Mouse (Mus musculus) adrenal gland, postnatal 10 days (tissue): ENCODE measurements around the gene Ier5. TPM values are rescaled to one million over a fixed set of nuclear protein-coding genes. Genes with fewer than 3 reads are reported as not detected.

Experiments used
- DNase-seq: peaks from one replicate; pipeline ENCODE4 v3.0.0; 2021; ENCODE audit warnings: mixed read lengths
- total RNA-seq, 2 experiments: library from RNA; stranded (reverse); gene quantifications; 2 replicates each; pipeline ENCODE4 v1.2.3; 2021

Gene Ier5
- total RNA-seq, 2 experiments from 2014 or later: 10.8 to 12.6 TPM

- DNase-seq: no peak
These were observed 45.0 kb downstream of the Ier5 start for GRCm38 (mm10) chr1:155054366-155054965.

DNA sequence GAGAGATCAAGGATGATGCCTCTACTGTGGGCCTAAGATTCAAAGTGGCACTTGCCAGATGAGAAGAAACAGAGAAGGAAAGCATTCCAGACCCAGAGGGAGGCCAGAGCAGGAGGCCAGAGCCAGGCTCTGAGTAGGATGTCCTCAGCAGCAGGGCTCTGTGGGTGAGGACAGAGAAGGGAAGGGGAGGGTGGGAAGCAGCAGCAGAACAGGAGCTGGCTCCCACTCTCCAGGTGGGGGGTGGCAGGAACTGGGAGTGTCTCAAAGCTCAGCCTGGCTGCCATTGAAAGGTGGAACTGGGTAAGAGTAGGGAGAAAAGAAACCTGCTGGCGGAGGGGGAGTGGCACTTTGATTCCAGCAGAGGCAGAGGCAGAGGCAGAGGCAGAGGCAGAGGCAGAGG, 46.1 kb downstream of the Ier5 start:
- no peak for DNase-seq

DNA sequence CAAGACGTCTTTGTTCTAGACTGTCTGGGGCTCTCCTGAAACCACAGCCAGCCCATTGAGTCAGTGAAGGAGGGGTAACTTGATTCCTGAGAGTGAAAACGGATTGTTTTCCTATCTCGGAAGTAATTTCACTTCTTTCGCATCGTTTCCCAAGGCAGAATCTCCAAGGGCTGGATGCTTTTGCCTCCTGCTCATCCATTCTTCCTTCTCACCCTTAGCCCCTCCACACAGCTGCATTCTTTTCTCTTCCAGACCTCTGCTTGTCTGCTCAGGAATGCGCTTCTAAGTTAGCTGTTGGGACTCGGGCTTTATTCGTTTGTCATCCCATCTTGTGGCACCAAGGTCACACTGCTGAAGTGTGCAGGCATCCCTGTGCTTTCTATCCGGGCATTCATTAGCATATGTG, 46.7 kb downstream of the Ier5 start:
- no peak for DNase-seq

DNA sequence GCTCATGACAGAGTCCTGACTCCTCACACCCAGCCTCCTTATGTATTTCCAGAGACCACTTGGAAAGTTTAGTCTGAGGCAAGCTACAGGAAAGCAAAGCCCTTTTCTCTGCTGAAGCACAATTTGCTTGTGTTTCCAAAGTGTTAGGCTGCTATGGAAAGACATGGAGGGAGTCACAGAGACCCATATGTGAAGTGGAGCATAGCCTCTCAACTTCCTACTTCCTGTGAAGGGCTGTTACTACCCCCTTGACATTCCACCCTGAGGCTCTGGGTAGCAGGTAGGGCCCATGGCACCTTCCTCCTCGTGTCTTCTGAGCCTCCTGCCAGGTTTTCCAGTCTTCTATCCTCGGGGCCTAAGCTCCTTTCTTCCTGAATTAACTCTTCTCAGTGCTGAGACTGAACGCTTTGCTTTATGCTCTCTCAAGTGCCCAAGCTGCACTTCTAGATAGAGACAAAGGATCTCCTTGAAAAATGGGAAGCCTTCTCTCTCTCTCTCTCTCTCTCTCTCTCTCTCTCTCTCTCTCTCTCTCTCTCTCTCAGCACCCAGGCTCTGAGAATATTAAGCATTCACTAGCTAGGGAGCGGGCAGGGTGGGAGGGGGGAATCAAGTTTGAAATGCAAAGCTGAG, 47.2 kb downstream of the Ier5 start:
- no peak for DNase-seq

GRCm38 (mm10) chr1:155051701-155052127, 47.7 kb downstream of the Ier5 start:
- DNase-seq: no peak

DNA sequence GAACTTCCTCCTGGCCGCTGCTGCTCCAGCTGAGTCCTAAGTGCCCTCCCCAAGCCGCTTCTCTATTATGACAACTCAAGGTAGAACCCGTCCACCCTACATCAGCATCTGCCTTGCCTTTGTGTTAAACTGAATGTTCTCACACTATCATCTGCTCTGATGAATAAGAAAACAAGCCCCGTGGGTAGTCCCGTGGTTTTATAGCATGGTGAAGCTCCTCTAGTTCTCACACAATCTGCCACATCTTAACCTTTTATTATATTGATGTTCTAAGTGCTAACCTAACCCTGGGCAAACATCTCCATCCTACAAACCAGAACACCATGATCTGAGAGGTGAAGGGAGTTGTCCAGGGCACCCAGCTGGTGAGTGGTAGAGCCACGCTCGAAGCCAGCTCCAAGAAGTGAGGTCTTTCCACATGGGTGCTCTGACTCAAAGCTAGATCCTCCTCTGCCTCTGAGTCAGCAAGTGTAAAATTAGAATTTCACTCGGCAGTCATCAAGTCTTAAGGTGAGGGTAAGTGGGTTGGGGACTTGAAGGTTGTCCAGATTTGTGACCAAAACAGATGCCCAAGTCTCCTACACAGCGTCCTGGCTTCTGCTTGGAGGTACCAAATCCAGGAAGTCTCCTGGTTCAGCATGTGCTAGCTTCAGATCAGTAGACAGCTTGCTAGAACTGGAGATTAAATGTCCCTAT, 48.4 kb downstream of the Ier5 start:
- no peak for DNase-seq

DNA sequence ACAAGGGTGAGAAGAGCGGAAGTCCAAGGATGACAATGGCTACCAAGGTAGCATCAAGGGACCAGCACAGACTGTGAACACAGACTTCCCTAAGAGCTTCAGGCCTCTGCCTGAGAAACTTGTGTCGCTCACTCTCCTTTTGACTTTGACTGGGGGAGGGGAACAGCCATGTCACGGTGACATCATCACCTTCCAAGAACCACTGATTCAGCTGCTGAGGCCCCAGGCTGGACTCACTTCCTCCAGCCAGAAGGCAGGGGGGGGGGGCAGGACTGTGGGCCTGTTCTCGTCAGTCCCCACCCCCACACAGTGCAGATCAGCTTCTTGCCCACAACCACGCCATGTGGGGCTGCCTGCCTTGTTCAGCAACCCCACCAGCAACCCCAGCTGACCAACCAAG, 49.3 kb downstream of the Ier5 start:
- DNase-seq: peak; percentile 57

DNA sequence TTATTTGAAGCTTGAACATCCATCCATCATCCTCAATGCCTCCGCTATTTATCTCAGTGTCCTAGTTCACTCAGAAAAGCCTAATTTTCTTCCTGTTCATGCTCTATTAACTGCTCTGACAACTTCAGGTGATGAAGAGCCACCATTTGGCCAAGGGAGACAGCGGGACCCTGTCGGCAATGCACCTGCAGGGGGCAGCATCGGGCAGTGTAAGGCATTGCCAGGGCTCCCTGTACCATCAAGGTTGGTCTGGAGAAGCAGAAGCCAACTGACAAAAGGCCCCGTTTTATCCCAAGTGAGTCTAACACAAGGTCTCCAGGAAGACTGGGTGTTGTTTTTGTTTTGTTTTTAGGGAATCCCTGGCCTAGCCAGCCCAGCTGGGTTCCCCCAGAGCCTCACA, 50.5 kb downstream of the Ier5 start:
- DNase-seq: peak; percentile 99

Other genes with a start within 250 kb of the Ier5 start
- 1 to 10 TPM in 1 of 2 experiments, under 1 TPM in 1; 0.87 to 1.8 TPM for gene Cacna1e, start 215.1 kb downstream of the Ier5 start, total RNA-seq
- gene Mr1, start 47.2 kb upstream of the Ier5 start, total RNA-seq: 10 to 100 TPM; 13.4 to 18.6 TPM
- 10 to 100 TPM; 47.9 to 65.0 TPM for gene Stx6, start 59.1 kb upstream of the Ier5 start, total RNA-seq
- gene BC034090, start 144.8 kb upstream of the Ier5 start, total RNA-seq: 10 to 100 TPM; 22.3 to 26.2 TPM